Mouse (Mus musculus): ENCODE measurements at regions not wholly inside any gene's neighbourhood (a gene's known extent, or its start where the extent isn't known, plus 50 kb on each side); places are given as distances from the start of the nearest gene placed in this dataset.
A peak's percentile ranks its signal among the peaks of the same experiment; 100 is the strongest.

DNA sequence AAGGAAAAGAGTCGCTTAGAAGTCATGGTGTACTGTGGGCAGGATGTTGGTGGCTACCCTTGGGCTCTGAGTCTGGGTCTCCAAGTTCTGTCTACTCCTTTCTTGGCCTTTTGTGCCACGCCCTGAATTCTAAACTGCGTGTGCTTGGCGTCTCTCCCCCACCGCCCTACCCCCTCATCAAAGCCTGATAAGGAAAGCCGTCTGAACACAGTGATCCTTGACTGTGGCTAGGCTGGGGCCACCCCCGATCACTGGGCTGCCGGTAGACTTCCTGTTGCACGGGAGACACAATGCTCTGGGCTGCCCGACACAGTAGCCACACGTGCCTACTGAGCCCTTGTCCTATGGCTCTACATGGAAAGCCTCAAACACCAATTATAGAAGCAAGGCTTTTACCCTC is 67.1 kb upstream of the Calm2 start:
- Histone ChIP-seq H3K4me1 (ENCODE audit: control insufficient read depth, insufficient read depth, low read length) (peaks cover 9% of the 10 kb centered on the region; the same call in 1 of the 2 replicates), H3K9me3 (ENCODE audit: control insufficient read depth, low read length) (no peaks in the 10 kb centered on the region), H3K36me3 (ENCODE audit: control insufficient read depth, insufficient read depth, low read length) (no peaks in the 10 kb centered on the region), H3K27me3 (ENCODE audit: control insufficient read depth, insufficient read depth, low read length) (no peaks in the 10 kb centered on the region), H3K4me3 (ENCODE audit: low read length) (no peak overlapping the region), H3K9ac (ENCODE audit: low read depth, low read length) (no peak overlapping the region), H3K27ac (ENCODE audit: low read depth, low read length) (no peak overlapping the region), H3K4me2 (replicated peaks; ENCODE audit: low read depth, low read length) (no peak overlapping the region)
- 40% methylated on average over 11 of the region's 11 CpGs for WGBS
- no peak for ATAC-seq (ENCODE audit: low FRiP score, low TSS enrichment)

DNA sequence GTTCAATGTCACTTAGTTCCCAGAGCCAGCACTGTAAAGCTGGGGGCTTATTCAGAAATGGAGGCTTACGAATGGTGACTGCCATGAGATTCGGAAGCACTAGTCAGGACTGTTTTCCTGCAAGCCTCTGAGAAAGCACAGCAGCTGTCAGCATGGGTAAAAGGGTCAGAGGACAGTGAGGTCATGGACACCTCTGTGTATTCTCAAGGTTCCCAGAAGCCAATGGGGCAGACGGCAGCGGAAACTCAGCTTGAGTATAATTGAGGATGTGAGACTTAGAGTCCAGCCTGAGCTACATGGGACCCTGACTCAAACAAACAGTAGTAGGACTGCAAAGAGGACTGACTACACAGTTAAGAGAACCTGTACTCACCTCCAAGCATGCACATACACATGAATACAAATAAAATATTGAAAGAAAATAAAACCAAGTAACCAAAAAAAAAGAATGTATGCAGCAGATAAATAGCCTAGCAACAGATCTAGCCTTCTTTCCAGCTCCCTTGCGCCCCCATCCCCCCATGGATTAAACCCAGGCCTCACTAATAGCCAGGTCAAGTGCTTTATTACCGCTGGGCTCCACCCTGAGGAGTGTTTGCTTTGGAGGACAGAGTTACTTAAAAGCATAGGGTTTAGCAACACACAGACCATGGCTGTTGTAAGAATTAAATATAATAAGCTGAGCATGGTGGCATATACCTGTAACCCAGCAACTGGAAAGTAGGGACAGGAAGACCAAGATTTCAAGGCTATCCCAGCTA is 67.8 kb upstream of the Calm2 start:
- 45% methylated on average over 6 of the region's 6 CpGs for WGBS
- no peak for ATAC-seq (ENCODE audit: low FRiP score, low TSS enrichment)
- H3K27ac ChIP-seq (ENCODE audit: low read depth, low read length) = no peak overlapping the region

DNA sequence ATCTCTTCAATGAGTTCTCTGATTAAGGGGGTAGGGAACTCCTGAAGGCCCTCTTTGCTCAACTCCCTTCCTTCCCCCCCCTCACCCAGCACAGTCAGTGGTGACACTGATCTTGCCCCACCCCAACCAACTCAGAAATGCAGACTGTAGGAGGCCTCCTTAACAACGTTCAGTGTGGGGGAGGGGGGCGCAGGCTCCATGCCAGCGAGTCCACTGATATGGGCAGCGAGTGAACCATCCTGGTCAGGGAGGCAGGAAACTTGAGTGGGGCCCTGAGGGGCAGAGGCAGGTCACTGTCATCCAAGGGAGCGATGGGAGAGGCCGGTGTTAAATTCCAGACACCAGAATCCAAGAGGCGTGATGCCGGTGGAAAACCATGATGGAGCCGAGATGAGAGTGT is 70.5 kb upstream of the Calm2 start:
- Histone ChIP-seq H3K4me1 (ENCODE audit: control insufficient read depth, insufficient read depth, low read length) (peaks cover 19% of the 10 kb centered on the region; the same call in 1 of the 2 replicates), H3K27me3 (ENCODE audit: control insufficient read depth, insufficient read depth, low read length) (no peaks in the 10 kb centered on the region), H3K9me3 (ENCODE audit: control insufficient read depth, low read length) (no peaks in the 10 kb centered on the region), H3K27ac (ENCODE audit: low read depth, low read length) (0 out of 2 replicates have a peak overlapping the region, but pooled peaks have one; percentile 17), H3K36me3 (ENCODE audit: control insufficient read depth, insufficient read depth, low read length) (no peaks in the 10 kb centered on the region), H3K4me3 (ENCODE audit: low read length) (no peak overlapping the region), H3K9ac (ENCODE audit: low read depth, low read length) (no peak overlapping the region), H3K4me2 (replicated peaks; ENCODE audit: low read depth, low read length) (no peak overlapping the region)
- peak; percentile 72 for ATAC-seq (ENCODE audit: low FRiP score, low TSS enrichment)
- WGBS = 25% methylated on average over 9 of the region's 9 CpGs

More for the DNA sequence above, 67.8 kb upstream of the Calm2 start:
- H3K27me3 ChIP-seq (ENCODE audit: control insufficient read depth, insufficient read depth, low read length) = no peaks in the 10 kb centered on the region
- H3K4me3 ChIP-seq (ENCODE audit: low read length) = no peak overlapping the region
- no peaks in the 10 kb centered on the region for H3K9me3 ChIP-seq (ENCODE audit: control insufficient read depth, low read length)
- H3K4me2 ChIP-seq (replicated peaks; ENCODE audit: low read depth, low read length) = no peak overlapping the region
- no peak overlapping the region for H3K9ac ChIP-seq (ENCODE audit: low read depth, low read length)
- peaks cover 9% of the 10 kb centered on the region; the same call in 1 of the 2 replicates for H3K4me1 ChIP-seq (ENCODE audit: control insufficient read depth, insufficient read depth, low read length)
- no peaks in the 10 kb centered on the region for H3K36me3 ChIP-seq (ENCODE audit: control insufficient read depth, insufficient read depth, low read length)

DNA sequence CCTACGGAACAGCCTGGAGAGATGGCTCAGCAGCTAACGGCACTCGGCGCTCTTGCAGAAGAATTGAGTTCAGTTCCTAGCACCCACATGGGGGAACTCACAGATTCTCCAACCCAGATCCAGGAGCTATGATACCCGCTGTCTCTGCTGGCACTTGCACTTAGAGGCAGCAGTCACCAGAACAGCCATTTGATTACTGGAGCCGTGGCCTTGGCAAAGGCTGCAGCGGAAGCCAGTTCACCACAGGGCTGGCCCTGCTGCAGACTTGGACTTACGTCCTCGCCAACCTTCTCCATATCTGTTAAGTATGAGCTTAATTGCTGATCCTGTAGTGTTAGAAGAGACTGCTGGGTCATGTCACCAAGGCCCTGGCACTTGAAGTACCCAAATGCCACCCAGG is 72.7 kb upstream of the Calm2 start:
- H3K36me3 ChIP-seq (ENCODE audit: control insufficient read depth, insufficient read depth, low read length) = no peaks in the 10 kb centered on the region
- 91% methylated on average over 9 of the region's 9 CpGs for WGBS
- H3K4me3 ChIP-seq (ENCODE audit: low read length) = no peak overlapping the region
- no peaks in the 10 kb centered on the region for H3K27me3 ChIP-seq (ENCODE audit: control insufficient read depth, insufficient read depth, low read length)
- no peak overlapping the region for H3K27ac ChIP-seq (ENCODE audit: low read depth, low read length)
- no peak overlapping the region for H3K4me2 ChIP-seq (replicated peaks; ENCODE audit: low read depth, low read length)
- no peak for ATAC-seq (ENCODE audit: low FRiP score, low TSS enrichment)
- no peaks in the 10 kb centered on the region for H3K9me3 ChIP-seq (ENCODE audit: control insufficient read depth, low read length)
- peaks cover 29% of the 10 kb centered on the region; the same call in 1 of the 2 replicates for H3K4me1 ChIP-seq (ENCODE audit: control insufficient read depth, insufficient read depth, low read length)
- H3K9ac ChIP-seq (ENCODE audit: low read depth, low read length) = no peak overlapping the region

DNA sequence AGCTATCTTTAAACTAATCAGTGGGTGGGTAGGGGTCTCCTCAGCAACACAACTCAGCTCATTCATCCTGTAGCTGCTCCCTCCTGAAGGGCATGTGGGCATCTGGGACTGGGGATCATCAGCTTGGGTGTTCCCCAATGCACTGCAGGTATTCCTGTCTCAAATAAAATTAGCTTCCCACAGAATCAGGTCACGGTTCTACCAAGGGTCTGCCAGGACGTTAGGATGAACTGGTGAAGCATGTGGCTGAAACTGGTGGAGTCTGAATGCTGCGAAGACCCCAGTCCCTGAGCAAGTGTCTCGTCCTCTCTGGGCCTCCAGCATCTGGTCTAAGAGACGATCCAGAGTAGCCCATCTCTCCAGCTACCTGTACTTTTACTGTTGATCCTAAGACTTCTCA is 74.1 kb upstream of the Calm2 start:
- ATAC-seq (ENCODE audit: low FRiP score, low TSS enrichment) = no peak
- WGBS = 95% methylated on average over 5 of the region's 5 CpGs

DNA sequence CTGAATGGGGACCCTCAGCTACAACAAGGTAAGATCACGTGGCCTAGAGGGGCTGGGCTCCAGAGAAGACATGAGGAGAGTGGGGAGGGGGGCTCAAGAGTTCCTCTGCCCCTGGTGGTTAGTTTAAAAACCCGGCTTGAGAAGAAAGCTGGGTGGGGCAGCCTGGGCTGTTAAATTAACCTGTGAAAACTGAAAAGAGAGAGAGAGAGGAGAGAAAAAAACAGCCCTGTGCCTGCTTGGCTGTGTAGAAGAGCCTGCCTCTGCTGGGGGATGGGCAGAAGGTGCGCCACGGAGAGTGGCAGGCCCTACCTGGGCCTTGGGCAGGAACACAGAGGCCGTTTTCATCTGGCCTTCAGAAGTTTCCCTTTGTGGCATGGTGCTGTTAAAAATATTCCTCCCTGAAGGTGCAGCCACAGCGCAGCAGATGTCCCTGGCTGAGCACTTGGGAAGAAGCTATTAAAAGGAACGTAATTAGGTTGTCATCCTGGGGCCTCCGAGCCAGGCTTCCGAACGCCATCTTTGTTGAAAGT is 75.0 kb upstream of the Calm2 start:
- Histone ChIP-seq H3K4me3 (ENCODE audit: low read length) (no peak overlapping the region), H3K9me3 (ENCODE audit: control insufficient read depth, low read length) (no peaks in the 10 kb centered on the region), H3K9ac (ENCODE audit: low read depth, low read length) (0 out of 2 replicates have a peak overlapping the region, but pooled peaks have one; percentile 4), H3K27me3 (ENCODE audit: control insufficient read depth, insufficient read depth, low read length) (no peaks in the 10 kb centered on the region), H3K27ac (ENCODE audit: low read depth, low read length) (no peak overlapping the region), H3K4me1 (ENCODE audit: control insufficient read depth, insufficient read depth, low read length) (peaks cover 29% of the 10 kb centered on the region; the same call in 1 of the 2 replicates), H3K4me2 (replicated peaks; ENCODE audit: low read depth, low read length) (no peak overlapping the region), H3K36me3 (ENCODE audit: control insufficient read depth, insufficient read depth, low read length) (no peaks in the 10 kb centered on the region)
- 26% methylated on average over 10 of the region's 10 CpGs for WGBS
- no peak for ATAC-seq (ENCODE audit: low FRiP score, low TSS enrichment)

More for the DNA sequence above, 74.1 kb upstream of the Calm2 start:
- Histone ChIP-seq H3K36me3 (ENCODE audit: control insufficient read depth, insufficient read depth, low read length) (no peaks in the 10 kb centered on the region), H3K9ac (ENCODE audit: low read depth, low read length) (no peak overlapping the region), H3K4me3 (ENCODE audit: low read length) (no peak overlapping the region), H3K27ac (ENCODE audit: low read depth, low read length) (no peak overlapping the region), H3K27me3 (ENCODE audit: control insufficient read depth, insufficient read depth, low read length) (no peaks in the 10 kb centered on the region), H3K4me2 (replicated peaks; ENCODE audit: low read depth, low read length) (no peak overlapping the region), H3K9me3 (ENCODE audit: control insufficient read depth, low read length) (no peaks in the 10 kb centered on the region), H3K4me1 (ENCODE audit: control insufficient read depth, insufficient read depth, low read length) (peaks cover 29% of the 10 kb centered on the region; the same call in 1 of the 2 replicates)

DNA sequence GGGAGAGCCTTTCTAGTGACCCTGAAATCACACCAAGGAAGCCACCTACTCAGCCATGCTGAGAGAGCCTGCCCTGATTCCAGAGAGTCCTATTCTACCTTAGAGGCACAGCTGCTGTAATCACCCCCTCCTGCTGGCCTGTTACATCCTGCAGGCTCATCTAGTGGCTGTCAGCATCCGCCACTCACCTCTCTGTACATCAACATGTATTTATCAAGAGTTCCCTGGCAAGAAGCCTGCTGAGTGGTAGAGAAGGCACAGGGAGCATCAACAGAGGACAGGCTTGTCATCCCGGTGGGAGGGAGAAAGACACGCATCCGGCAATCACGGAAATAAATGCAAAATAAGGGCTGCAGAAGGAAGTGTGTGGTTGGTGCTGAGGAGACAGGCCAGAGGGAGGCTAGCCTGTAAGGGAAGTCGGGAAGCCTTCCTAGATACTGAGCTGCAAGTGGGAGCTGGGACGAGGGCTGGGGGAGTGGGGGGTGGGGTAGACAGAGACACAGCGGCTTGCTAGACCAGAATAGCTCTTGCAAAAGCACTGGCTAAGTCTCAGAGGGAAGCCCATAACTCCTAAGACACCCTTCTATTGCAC is 75.9 kb upstream of the Calm2 start:
- Histone ChIP-seq H3K4me1 (ENCODE audit: control insufficient read depth, insufficient read depth, low read length) (peaks cover 24% of the 10 kb centered on the region; the same call in 1 of the 2 replicates), H3K27me3 (ENCODE audit: control insufficient read depth, insufficient read depth, low read length) (no peaks in the 10 kb centered on the region), H3K9ac (ENCODE audit: low read depth, low read length) (no peak overlapping the region), H3K27ac (ENCODE audit: low read depth, low read length) (no peak overlapping the region), H3K9me3 (ENCODE audit: control insufficient read depth, low read length) (no peaks in the 10 kb centered on the region), H3K4me2 (replicated peaks; ENCODE audit: low read depth, low read length) (no peak overlapping the region), H3K4me3 (ENCODE audit: low read length) (no peak overlapping the region), H3K36me3 (ENCODE audit: control insufficient read depth, insufficient read depth, low read length) (no peaks in the 10 kb centered on the region)
- WGBS = 21% methylated on average over 8 of the region's 8 CpGs
- ATAC-seq (ENCODE audit: low FRiP score, low TSS enrichment) = peak; percentile 47

DNA sequence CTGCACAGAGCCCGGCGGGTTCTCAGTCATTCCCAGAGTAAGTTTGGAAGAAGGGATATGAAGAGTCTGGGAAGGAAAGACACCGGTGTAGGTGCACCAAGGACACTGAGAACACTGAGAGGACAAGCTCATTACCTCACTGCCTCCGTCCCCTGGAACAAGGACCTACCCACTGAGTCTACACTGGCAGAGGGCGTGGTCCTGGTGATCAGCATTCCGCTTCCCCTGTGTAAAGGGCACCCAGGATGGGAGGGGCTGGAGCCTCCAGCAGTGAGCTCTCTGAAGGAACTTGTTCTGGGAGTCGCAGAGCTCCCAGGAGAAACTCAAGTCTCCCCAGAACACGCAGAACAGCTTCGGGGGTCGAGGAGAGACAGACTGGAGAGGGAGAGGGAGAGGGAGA is 76.9 kb upstream of the Calm2 start:
- no peaks in the 10 kb centered on the region for H3K36me3 ChIP-seq (ENCODE audit: control insufficient read depth, insufficient read depth, low read length)
- no peaks in the 10 kb centered on the region for H3K9me3 ChIP-seq (ENCODE audit: control insufficient read depth, low read length)
- H3K4me3 ChIP-seq (ENCODE audit: low read length) = no peak overlapping the region
- H3K27me3 ChIP-seq (ENCODE audit: control insufficient read depth, insufficient read depth, low read length) = no peaks in the 10 kb centered on the region
- no peak overlapping the region for H3K27ac ChIP-seq (ENCODE audit: low read depth, low read length)
- WGBS = 40% methylated on average over 10 of the region's 10 CpGs
- no peak overlapping the region for H3K9ac ChIP-seq (ENCODE audit: low read depth, low read length)
- no peak overlapping the region for H3K4me2 ChIP-seq (replicated peaks; ENCODE audit: low read depth, low read length)
- H3K4me1 ChIP-seq (ENCODE audit: control insufficient read depth, insufficient read depth, low read length) = peaks cover 23% of the 10 kb centered on the region; the same call in 1 of the 2 replicates
- no peak for ATAC-seq (ENCODE audit: low FRiP score, low TSS enrichment)

DNA sequence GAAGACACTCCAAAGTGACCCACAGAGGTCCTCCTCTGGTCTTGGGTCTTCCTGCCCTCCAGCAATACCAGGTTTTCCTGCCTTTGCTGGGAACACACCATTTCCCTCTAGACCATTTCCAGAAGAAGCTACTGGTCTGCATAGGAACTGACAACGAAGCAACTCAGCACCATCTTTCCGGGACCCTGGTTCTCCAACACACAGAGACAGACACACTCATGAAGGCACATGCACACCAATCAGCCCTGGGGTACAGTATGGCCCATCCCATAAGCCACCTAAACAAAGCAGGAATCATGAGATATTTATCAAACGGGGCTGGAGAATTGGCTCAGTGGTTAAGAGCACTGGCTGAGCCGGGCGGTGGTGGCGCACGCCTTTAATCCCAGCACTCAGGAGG is 80.4 kb upstream of the Calm2 start:
- Histone ChIP-seq H3K4me2 (replicated peaks; ENCODE audit: low read depth, low read length) (no peak overlapping the region), H3K9ac (ENCODE audit: low read depth, low read length) (no peak overlapping the region), H3K36me3 (ENCODE audit: control insufficient read depth, insufficient read depth, low read length) (no peaks in the 10 kb centered on the region), H3K27ac (ENCODE audit: low read depth, low read length) (no peak overlapping the region), H3K9me3 (ENCODE audit: control insufficient read depth, low read length) (no peaks in the 10 kb centered on the region), H3K27me3 (ENCODE audit: control insufficient read depth, insufficient read depth, low read length) (no peaks in the 10 kb centered on the region), H3K4me3 (ENCODE audit: low read length) (no peak overlapping the region), H3K4me1 (ENCODE audit: control insufficient read depth, insufficient read depth, low read length) (peaks cover 37% of the 10 kb centered on the region)
- WGBS = 98% methylated on average over 7 of the region's 7 CpGs
- ATAC-seq (ENCODE audit: low FRiP score, low TSS enrichment) = no peak

Data from kidney, embryonic 14.5 days (tissue).